Mouse (Mus musculus): ENCODE data around the gene Ppp6r3.
"Not testable (repeated sequence)": the region's sequence is repeated elsewhere in the genome, so short reads cannot be mapped to it uniquely, and the experiment has no call there.

The Ppp6r3 gene

DNA sequence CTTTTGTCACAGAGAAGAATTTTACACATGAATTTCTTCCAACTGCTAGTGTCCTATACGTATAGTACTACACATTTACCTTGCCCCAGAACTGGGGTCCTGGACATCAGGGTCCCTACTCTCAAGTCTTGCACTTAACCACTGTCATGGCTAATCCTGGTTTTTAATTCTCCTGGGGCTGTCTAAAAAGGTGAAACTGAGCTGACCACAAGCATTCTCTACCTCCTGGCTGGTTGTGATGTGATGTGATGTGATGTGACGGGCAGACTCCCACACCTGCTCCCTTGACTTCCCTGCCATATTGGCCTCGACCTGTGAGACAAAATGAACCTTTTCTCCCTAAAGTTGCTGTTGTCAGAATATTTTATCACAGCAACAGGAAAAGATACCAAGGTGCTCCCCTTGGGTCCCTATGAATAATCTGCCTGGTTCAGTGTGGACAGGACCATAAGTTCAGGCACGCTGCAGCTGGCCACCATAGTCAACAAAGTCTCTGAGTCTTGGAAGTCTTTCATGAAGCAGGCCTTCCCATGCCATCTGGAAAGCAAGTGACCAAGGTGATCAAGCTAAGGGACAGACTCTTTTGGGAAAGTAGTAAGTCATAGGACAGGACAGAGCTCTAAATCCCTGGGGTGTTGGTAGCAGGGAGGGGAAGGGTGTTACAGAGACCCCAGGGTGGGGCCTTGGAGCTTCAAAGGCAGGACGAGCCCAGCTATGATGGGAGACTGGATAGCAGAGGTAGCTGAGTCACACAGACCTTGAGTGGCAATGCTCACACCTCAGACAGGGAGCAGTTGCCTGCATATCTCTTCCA lies 1.1 kb upstream of the Ppp6r3 start:
- no peak for DNase-seq (ENCODE audit: extremely low read depth, low read depth)

DNA sequence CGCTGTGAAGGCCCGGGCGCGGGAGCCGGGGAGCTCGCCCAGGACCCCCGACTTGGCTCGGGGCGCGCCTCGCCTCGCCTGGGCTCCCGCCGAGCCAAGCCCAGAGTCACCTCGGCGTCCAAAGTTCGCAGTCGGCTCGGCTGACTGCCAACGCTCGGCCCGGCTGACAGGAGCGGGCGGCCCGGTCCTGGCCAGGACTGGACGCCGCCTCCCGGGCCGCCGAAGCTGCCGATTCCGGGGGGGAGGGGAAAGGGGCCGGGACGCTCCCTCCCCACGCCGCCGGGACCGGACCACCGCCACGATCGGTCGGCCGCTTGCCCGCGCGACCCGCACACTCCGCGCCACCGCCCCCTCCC lies 295 bp downstream of the Ppp6r3 start:
- no peak for DNase-seq (ENCODE audit: extremely low read depth, low read depth)

DNA sequence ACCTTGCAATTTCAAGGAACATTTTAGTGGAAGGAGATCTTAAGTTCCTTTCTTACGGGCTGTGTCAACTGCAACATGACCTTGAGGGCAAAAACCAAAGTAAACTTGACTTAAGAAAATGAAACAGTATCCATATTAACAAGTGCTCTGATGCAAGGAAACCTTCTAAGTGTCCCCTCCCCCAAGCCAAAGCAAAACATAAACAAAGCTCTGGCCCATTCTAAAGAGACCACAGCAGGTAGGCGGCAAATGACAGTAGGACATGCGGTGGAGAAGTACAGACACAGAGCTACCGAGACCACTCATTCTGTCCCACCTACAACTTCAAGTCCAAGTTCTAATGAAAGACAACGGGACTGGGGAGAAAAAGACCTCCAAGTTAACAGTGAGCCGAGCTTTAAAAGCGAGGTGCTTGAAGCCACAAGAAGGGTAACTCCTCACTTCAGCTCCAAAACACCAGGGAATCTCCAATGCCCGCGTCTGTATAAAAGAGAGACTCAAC lies 905 bp downstream of the Ppp6r3 start:
- no peak for DNase-seq (ENCODE audit: extremely low read depth, low read depth)

DNA sequence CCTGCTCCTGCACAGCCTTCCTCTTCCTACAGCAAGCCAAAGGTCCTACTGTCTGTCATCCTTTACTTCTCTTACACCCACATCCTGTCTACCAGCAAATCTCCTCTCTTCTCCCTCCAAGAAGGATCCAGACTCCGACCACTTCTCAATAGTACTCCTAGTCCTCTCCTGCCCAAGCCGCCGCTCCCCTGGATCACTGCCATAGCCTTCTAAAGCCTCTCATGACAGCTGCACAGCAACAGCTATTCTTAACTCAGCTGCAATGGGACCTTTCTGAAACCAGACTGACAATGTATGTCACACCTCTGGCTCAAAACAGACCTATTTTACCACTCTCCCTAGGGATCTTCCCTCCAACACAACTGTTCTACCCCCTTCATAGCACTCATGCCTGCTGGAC lies 11.2 kb downstream of the Ppp6r3 start:
- DNase-seq (ENCODE audit: extremely low read depth, low read depth): no peak

DNA sequence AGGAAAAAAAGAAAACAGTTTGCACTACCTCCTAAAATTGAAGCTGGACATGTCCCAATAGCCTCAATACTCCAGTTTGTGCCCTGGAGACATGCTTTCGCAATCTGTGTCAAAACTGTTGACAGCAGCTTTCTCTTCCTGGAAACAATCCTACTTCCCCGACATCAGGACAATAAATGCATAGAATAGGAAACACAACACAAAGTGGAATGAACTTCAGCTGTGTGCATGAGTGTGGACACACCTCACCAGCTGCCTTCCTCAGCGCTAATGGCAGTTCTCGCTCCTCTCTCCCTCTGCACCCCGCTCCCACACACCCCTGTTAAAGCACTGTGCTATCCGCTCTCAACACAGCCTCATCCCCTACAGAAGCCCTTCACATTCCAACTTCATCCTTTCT lies 12.8 kb downstream of the Ppp6r3 start:
- no peak for DNase-seq (ENCODE audit: extremely low read depth, low read depth)

DNA sequence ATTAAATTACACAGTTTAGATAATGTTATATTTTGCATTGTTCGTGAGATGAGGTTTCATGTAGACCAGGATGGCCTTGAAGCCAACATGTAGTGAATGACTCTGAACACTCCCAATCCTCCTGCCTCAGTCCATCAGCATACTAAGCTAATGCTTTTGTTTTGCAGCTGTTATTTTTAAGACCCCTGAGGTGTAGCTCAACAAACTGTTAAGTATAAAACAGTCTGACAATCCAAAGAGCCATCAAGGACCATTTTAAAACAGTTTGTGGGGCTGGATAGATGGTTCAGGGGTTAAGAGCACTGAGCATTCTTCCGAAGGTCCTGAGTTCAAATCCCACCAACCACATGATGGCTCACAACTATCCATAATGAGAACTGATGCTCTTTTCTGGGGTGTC lies 13.3 kb downstream of the Ppp6r3 start:
- DNase-seq (ENCODE audit: extremely low read depth, low read depth): no peak

DNA sequence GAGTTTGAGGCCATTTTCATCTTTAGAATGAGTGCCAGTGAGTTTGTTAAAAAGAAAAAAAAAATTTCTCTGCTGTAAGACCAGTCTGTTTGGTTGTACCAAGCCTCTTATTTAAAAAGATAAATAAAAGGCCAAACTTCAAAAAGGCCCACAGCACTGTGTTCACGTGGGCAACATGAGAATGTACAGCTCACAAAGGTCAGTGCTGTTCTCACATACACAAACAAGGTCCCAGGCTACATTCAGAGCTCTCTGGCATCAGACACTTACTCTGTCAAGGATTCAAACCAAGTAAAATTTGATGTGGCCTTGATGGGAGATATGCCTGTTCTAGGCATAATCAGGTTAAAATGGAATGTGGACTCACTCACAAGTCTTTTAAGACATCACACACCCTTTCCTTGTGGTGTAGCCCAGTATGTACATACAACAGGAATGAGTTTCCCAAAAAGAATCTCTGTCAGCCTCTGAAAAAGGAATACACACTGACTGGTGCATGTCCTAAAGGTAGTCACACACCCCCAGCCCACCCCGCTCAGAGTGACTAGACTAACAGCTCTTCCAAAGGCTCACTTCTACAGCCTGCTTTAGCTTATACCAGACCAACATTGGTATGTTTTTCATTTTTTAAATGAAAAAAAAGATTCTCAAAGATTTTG lies 19.3 kb downstream of the Ppp6r3 start:
- DNase-seq (ENCODE audit: extremely low read depth, low read depth): no peak

DNA sequence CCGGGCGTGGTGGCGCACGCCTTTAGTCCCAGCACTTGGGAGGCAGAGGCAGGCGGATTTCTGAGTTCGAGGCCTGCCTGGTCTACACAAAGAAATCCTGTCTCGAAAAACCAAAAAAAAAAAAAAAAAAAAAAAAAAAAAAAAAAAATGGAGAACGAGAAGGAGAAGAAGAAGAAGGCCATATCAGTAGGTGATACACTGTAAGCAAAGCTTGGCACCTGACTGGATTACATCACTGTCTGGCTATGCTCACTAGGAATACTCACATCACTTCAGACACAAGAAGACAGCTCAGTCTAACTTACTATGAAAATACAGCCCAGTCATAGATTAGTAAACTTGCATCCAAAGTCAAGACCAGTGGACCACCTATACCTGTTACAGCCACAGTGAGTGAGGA lies 20.8 kb downstream of the Ppp6r3 start:
- DNase-seq (ENCODE audit: extremely low read depth, low read depth): no peak

DNA sequence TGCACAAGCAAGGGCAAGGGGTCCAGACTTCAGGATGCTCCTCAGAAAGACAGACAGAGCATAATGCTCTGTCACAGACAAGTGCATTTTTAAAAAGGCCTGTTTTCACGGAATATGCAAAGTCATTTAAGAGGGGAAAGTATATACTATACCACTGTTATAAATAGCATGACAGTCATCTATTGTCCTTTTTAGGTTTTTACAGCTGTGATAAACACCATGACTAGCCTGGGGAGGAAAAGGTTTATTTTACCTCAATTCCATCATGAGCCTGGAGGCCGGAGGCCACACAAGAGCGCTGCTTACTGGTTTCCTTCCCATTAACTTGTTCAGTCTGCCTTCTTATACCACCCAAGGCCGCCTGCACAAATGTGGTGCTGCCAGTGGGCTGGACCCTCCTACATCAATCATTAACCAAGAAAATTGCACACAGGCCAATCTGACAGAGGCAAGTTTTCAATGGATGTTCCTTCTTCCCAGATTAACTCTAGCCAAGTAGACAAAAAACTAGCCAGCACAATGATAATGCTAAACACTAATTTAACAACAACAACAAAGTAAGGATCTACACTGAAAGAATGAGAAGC lies 23.9 kb downstream of the Ppp6r3 start:
- no peak for DNase-seq (ENCODE audit: extremely low read depth, low read depth)

DNA sequence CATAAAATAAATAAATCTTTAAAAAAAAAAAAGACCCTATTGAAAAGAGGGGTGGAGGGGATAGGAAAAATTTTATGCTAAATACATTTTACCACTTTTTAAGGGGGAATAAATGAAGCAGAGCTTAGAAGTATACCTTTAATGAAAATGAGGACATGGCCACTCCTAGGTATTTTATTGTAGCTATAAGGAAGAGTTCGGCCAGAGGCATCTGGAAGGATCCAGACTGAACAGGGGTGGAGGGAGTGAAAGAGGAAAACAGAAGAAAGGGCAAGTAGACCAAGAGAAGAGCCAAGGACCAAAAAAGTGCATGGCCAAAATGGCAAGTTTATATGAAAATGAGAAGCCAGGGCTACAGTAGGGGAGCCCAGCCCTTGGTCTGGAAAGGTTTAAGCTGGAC lies 25.4 kb downstream of the Ppp6r3 start:
- DNase-seq (ENCODE audit: extremely low read depth, low read depth): no peak

DNA sequence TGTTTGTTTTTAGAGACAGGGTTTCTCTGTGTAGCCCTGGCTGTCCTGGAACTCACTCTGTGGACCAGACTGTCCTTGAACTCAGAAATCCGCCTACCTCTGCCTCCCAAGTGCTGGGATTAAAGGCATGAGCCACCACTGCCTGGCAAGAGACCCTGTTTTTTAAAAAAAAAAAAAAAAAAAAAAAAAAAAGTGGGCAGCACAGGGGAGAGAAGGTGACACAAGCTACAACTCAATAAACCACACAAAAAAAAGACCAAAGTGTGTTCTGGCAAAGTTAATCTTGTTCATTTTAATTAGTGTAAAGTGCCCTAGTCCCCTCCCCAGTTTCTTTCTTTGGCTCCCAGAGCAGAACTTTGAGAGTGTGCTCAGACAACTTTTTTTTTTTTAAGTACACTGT lies 26.3 kb downstream of the Ppp6r3 start:
- no peak for DNase-seq (ENCODE audit: extremely low read depth, low read depth)

DNA sequence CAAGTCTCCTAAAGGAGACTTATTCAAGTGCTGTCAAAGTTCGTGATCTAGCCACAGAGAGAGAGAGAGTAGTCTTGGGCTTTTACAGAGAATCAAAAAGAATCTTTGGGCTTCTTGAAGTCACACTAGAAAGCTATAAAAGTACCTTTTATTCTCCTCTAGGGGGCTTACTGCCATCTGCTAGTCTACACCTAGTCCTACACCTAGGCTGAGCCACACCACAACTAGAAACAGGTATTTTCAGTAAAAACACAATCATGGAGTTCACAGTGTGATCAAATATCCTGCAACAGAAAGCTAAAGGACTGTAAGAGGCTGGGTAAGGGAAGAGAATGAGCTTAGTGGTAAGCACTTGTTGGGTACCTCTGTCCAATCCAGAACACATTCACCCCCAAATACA lies 27.2 kb downstream of the Ppp6r3 start:
- no peak for DNase-seq (ENCODE audit: extremely low read depth, low read depth)

DNA sequence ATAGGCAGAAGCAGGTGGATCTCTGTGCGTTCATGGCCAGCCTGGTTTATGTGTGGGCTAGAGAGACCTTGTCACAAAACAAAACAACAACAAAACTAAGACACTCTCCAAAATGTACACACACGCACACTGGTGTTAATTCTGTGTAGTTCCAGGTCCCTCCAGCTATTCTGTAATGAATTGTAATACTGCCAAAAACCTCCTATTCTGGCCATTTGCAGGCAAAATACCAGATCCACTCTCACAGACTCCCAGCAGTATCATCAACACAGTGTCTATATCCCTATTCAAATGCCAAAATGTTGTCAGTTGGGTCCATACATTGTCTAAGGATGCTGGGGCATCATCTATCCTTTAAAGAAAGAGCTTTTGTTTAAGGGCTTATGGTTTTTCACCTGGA lies 30.6 kb downstream of the Ppp6r3 start:
- DNase-seq (ENCODE audit: extremely low read depth, low read depth): no peak

DNA sequence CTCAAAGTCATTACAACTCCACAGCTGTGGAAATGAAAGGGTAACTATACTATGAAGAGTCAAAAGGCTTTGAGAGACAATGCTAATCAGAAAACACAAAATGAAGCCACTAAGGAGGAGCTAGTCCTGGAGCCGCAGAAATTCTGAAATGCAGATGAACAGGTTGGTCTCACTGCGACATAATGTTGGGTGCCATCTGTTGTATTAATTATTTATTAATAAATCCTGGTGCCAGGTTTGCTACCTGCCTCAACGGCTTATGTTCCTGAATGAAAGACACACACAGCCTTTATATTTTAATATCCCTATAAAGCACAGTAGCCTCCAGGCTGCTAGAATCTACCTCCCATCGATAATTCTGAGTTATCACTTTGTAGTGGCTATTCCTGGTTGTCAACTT lies 33.0 kb downstream of the Ppp6r3 start:
- no peak for DNase-seq (ENCODE audit: extremely low read depth, low read depth)

DNA sequence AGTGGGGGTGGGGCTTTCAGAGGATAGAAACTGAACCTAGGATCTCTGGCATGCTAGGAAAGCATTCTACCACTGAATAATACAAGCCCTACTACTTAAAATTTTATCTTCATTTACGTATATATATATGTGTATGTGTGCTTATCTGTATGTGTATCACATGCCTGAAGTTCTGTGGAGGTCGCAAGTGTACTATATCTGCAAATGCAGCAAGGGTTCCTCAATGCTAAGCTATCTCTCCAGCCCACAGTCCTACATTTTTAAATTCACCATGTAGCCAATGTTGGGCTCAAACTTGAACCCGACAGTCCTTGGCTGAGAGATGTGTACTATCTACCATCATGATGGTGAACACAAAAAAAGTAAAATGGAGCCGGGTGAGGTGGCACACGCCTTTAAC lies 34.6 kb downstream of the Ppp6r3 start:
- no peak for DNase-seq (ENCODE audit: extremely low read depth, low read depth)

DNA sequence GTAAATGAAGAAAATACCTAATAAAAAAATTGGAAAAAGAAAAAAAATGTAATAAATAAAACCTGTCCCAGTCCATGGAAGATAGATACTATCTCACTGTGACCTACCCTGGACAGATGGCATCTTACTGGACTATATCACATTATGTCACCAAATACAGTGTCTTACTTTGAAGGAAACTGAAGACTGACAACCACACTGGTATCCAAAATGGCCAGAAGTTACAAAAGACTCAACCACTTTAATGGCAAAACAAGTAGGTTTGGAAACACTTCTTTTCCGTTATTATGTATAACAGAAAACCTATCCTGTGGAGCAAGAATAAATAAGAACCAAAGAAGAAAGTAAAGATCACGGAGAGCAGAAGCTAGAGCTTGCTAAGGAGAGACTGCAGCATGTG lies 35.3 kb downstream of the Ppp6r3 start:
- DNase-seq (ENCODE audit: extremely low read depth, low read depth): no peak

DNA sequence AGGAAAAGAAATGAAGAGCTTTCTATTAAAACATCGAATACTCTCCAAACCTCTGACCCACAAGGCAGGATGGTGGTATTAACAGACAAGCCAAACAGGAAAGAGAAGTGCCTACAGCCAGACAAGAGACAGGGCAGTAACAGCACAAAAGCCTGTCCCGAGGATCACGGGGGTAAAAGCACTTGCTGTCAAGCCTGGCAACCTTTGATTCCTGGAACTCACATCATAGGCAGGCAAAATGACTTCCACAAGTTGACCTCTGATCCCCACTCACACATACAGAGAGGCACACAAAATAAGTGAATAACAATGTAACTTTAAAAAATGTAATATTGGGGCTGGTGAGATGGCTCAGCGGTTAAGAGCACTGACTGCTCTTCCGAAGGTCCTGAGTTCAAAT lies 36.1 kb downstream of the Ppp6r3 start:
- DNase-seq (ENCODE audit: extremely low read depth, low read depth): no peak

DNA sequence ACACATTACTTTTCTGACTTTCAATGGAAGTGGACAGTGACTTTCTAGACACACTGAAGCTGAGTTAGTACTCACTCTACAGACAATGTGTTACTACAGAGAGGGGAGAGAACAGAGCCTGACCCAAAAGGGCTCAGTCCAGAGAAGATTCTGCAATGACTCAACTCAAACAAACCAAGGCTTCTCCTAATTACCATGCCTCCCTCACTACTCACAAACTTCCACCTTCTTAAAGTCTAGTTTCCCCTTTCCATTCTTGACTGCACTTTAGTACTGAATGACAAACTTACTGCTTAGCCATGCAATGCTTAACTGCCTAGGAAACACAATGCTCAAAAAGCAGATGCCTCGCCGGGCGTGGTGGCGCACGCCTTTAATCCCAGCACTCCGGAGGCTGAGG lies 37.9 kb downstream of the Ppp6r3 start:
- no peak for DNase-seq (ENCODE audit: extremely low read depth, low read depth)

DNA sequence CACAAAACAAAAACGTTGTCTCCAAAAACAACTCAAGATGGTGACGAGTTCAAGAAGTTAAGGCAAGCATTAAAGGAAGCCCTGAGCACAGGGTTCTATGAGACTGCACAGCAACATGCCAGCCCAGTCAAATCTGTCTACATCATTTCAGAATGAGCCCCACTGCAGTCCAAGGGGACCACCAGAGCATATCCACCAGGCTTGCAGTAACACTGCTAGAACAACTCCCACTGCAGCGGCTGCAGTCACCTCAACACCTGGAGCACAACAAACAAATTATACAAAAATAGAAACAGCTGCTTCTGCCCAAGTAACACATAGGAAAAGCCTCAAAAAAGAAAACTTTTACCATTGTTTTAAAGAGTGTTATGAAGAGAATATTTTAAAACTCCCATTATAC lies 40.6 kb downstream of the Ppp6r3 start:
- no peak for DNase-seq (ENCODE audit: extremely low read depth, low read depth)

DNA sequence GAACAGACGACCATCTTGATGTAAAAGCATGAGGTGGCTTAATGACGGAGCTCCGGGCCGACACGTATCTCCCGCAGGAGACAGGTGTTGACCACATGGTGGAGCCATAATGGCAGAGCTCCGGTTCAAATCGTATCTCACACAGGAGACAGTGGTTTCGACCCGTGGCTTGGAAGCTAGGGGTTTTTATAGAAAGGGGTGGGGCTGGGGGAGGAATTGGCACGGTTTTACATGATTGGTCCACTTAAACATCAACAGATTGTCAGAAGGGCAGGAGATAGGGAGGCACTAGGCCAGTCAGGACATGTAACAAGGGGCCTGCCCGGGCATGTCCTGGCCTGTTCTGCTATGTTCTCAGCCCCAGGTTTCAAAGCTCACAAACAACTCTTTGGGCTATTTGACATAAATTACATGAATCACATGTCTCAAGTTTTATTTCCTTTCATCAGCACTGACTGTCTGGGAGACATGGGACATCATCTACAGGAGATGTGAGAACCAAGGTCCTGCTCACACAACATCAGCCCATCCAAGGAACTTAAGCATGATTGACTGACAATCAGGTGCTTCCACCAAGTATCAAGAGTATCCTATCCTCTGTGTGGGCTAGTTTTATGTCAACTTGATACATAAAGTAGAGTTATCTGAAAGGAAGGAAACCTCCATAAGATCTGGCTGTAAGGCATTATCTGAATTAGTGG lies 42.1 kb downstream of the Ppp6r3 start:
- not testable (repeated sequence) for DNase-seq (ENCODE audit: extremely low read depth, low read depth)

DNA sequence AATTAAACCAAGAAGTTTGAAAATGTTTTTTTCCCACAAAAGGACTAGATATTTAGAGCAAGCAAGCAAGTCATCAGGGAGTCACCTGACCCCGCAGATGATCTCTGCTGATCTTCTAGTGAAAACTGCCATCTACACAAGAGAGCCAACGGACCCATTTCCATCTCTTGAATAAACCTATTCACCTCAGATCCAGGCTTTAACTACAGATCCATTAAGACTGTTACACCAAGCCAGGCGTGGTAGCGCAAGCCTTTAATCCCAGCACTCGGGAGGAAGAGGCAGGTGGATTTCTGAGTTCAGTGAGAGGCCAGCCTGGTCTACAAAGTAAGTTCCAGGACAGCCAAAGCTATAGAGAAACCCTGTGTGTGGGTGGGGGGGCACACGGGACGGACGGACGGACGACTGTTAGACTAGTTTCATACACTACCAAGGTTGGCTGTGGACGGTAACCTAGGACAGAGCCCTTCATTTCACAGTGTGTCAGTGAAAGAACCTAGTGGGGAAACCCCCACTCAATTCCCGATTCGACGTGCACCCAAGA lies 42.8 kb downstream of the Ppp6r3 start:
- DNase-seq (ENCODE audit: extremely low read depth, low read depth): no peak

DNA sequence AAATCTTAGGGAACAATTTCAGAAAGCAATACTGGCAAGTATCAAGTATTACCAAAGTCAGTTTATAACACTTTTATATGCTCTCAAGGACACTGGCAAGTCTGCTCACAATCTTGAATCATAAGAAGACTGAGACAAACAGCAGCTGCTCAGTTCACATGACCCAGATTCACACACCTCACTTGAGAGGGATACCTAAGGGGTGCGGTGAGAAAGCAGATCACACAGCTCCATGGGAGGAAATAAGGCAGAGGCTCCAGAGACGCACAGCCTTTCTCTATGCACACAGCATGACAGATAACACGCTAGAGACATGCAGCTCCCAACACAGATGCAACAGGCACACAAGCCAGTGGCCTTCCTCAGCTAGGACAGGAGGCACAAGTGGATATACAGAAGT lies 45.8 kb downstream of the Ppp6r3 start:
- DNase-seq (ENCODE audit: extremely low read depth, low read depth): no peak
